Mouse (Mus musculus): ENCODE measurements at regions not wholly inside any gene's neighbourhood (a gene's known extent, or its start where the extent isn't known, plus 50 kb on each side); places are given as distances from the start of the nearest gene placed in this dataset.

- no peak overlapping the region for H3K27ac ChIP-seq (ENCODE audit: low read depth, low read length)
- 94% methylated on average over 1 of the region's 1 CpGs for WGBS
- ATAC-seq, result no peak
- H3K4me3 ChIP-seq (ENCODE audit: low read depth, low read length), result no peak overlapping the region
- no peaks in the 10 kb centered on the region for H3K36me3 ChIP-seq (ENCODE audit: insufficient read depth)
- no peak overlapping the region for H3K4me2 ChIP-seq (ENCODE audit: low read depth)
- no peak for DNase-seq
- no peaks in the 10 kb centered on the region for H3K9me3 ChIP-seq (ENCODE audit: low read length)
- TF ChIP-seq CTCF (IDR thresholded peaks at IDR 0.05; ENCODE audit: low read depth), result no peak
- H3K27me3 ChIP-seq (ENCODE audit: insufficient read depth, low read length), result no peaks in the 10 kb centered on the region
- no peak overlapping the region for H3K9ac ChIP-seq
- no peaks in the 10 kb centered on the region for H3K4me1 ChIP-seq (ENCODE audit: insufficient read depth)
Observed at GRCm38 (mm10) chr2:39295435-39295834, 69.2 kb upstream of the Ppp6c start.

- no peak overlapping the region for H3K9ac ChIP-seq
- no peaks in the 10 kb centered on the region for H3K36me3 ChIP-seq (ENCODE audit: insufficient read depth)
- DNase-seq, result peak; percentile 41
- no peak for ATAC-seq
- no peaks in the 10 kb centered on the region for H3K9me3 ChIP-seq (ENCODE audit: low read length)
- no peaks in the 10 kb centered on the region for H3K27me3 ChIP-seq (ENCODE audit: insufficient read depth, low read length)
- no peaks in the 10 kb centered on the region for H3K4me1 ChIP-seq (ENCODE audit: insufficient read depth)
- no peak overlapping the region for H3K4me2 ChIP-seq (ENCODE audit: low read depth)
- H3K27ac ChIP-seq (ENCODE audit: low read depth, low read length), result no peak overlapping the region
- H3K4me3 ChIP-seq (ENCODE audit: low read depth, low read length), result no peak overlapping the region
- peak; percentile 53 for TF ChIP-seq CTCF (IDR thresholded peaks at IDR 0.05; ENCODE audit: low read depth)
- WGBS, result 61% methylated on average over 1 of the region's 1 CpGs
Observed at GRCm38 (mm10) chr2:39278218-39278617, 52.0 kb upstream of the Ppp6c start.

Data from forebrain, postnatal 0 days (tissue).